Mouse (Mus musculus) thymus, postnatal 25 days (tissue): Measurements from ENCODE around the gene Olfr773.
"Not testable (repeated sequence)": the region's sequence is repeated elsewhere in the genome, so short reads cannot be mapped to it uniquely, and the experiment has no call there.

Source experiments
- DNase-seq: peaks from one replicate; pipeline ENCODE4 v3.0.0; 2022

The Olfr773 gene

GRCm38 (mm10) chr10:129187319-129187718, at the start of gene Olfr773:
Gene Olfr773 (minus strand): TSS chr10:129187419.
- not testable (repeated sequence) for DNase-seq

DNA sequence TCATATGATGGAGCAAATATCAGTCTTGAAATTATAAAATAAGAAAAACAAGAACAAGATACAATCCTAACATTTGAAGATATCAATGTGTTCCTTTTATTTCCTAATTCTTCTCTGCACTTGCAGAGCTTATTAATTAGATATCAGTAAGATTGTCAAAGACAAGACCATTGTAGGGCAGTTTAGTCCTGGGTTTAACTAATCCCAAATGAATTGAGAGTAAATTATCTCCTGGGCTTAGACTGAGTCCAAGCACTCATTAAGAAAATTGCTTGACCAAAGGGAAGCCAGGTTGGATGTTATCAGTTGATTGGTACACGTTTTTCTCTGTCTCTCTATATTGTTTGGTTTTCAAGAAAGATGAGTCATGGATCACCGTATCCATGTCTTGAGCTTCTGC, 48.7 kb upstream of the Olfr773 start, which contains the start of gene Olfr774:
Gene Olfr774, plus strand, starts transcription at position 301 of the 400 bp plus-strand sequence.
- DNase-seq = no peak

GRCm38 (mm10) chr10:129230737-129231136, 43.5 kb upstream of the Olfr773 start:
- DNase-seq = no peak

DNA sequence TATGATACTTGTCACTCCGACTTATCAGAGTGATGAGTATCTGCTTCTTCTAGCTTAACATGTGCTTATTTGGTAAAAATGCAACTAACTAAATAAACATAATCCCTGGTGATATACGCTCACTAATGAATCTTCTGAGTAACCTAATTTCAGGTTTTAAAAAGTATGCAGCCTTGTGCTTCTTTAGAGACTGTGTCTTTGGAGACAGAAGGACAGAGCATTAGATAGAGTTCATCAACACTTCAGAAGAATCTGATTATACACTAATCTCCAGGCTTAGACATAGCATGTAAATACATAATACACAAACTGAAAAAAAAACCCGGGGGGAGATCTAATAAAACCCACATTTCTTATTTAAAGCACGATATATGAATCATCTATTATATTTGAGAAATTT, 9.4 kb downstream of the Olfr773 start, which contains the start of gene Olfr772:
Gene Olfr772, minus strand, starts transcription at position 101 of the 400 bp plus-strand sequence.
- not testable (repeated sequence) for DNase-seq

- DNase-seq = no peak
Observed at GRCm38 (mm10) chr10:129164651-129165050, 22.6 kb downstream of the Olfr773 start, which contains the start of gene Olfr771. Gene Olfr771 (minus strand): TSS chr10:129164751.

- no peak for DNase-seq
Observed at GRCm38 (mm10) chr10:129138898-129139297, 48.3 kb downstream of the Olfr773 start, which contains the start of gene Olfr770. Gene Olfr770 (minus strand): TSS chr10:129138998.
